Mouse (Mus musculus): ENCODE data around the gene Robo4. TPM values are rescaled to one million over a fixed set of nuclear protein-coding genes. Genes with fewer than 3 reads are reported as not detected.

Gene Robo4
- total and polyA plus RNA-seq, 3 experiments: not detected

DNA sequence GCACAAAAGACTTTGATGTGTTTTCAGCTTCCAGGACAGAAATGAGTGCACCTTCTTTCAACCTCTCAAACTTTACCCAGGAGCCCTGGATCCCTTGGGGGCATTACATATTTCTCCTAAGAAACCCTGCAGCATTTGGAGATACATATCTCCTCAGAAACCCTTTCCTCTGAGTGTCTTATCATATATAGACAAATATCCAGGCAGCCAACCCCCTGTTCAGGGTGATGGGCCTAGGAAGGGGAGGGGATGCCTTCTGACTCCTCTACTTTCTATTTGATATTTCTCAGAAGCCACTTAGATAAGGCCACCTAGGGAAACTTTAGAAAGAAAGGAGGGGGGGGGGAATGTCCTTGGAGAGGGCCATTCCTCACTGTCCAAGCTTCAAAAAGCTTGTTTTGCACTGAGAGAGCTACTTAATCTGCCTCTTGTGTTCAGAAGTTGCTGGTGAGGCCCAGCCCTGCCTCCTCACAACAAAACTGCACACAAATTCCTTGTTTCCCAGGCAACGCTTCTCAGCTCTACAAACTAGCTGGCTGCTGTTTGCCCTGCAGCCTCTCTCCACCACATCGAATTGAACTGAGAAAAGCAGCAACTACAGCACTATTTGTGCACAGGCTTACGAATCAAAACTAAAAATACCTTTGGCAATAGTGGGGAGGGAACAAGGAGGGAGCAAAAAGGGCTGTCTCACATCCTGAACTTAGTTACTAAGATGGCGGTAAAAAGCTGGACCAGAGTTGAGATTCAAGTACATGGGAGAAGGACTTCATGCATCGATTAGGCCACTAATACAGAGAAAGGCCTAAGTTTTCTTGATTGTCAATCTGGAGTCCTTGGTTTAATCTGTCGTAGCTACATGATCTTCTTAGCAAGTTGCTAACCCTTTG, 42.1 kb upstream of the Robo4 start:
- Histone ChIP-seq H3K9ac (ENCODE audit: control insufficient read depth, low read depth, low read length, poor library complexity, severe bottlenecking) (no peak overlapping the region), H3K9me3 (replicated peaks; ENCODE audit: insufficient read depth, low read length) (no peaks in the 10 kb centered on the region), H3K79me2 (ENCODE audit: control insufficient read depth, insufficient read depth, low read length, poor library complexity) (no peaks in the 10 kb centered on the region; the same call in 1 of the 2 replicates), H3K27me3 (ENCODE audit: control insufficient read depth in 1 of 2, insufficient read depth in 2 of 2, low read length in 2 of 2) (no peaks in the 10 kb centered on the region; a peak in 1 of 4 replicates), H3K27ac (ENCODE audit: control insufficient read depth, low read depth, low read length) (no peak overlapping the region), H3K4me1 (ENCODE audit: control insufficient read depth in 1 of 2, insufficient read depth in 2 of 2, low read length in 2 of 2) (no peaks in the 10 kb centered on the region), H3K36me3 (ENCODE audit: control insufficient read depth in 1 of 2, insufficient read depth in 2 of 2, low read length in 2 of 2) (no peaks in the 10 kb centered on the region), H3K4me3 (ENCODE audit: control insufficient read depth in 1 of 2, insufficient read depth in 1 of 2, low read depth in 2 of 2, low read length in 2 of 2) (no peak overlapping the region)
- DNase-seq (ENCODE audit: low read depth, low spot score): no peak
- TF ChIP-seq MAFK (IDR thresholded peaks at IDR 0.05; ENCODE audit: borderline replicate concordance, low read depth, low read length): no peak
- TF ChIP-seq JUND (IDR thresholded peaks at IDR 0.05; ENCODE audit: low read depth, low read length): no peak
- TF ChIP-seq EP300 (IDR thresholded peaks at IDR 0.05; ENCODE audit: low read depth in 1 of 2, low read length in 2 of 2): no peak
- no peak for TF ChIP-seq CHD1 (IDR thresholded peaks at IDR 0.05; ENCODE audit: low read depth, low read length)
- no peak for TF ChIP-seq KAT2A (conservative IDR thresholded peaks at IDR 0.05; ENCODE audit: low read depth, low read length)
- TF ChIP-seq MAX (IDR thresholded peaks at IDR 0.05; ENCODE audit: low read length): no peak
- no peak for TF ChIP-seq ZNF384 (IDR thresholded peaks at IDR 0.05; ENCODE audit: low read depth, low read length)
- TF ChIP-seq POLR2AphosphoS5 (IDR thresholded peaks at IDR 0.05; ENCODE audit: borderline replicate concordance, low read depth, low read length): no peak
- TF ChIP-seq MAZ (IDR thresholded peaks at IDR 0.05; ENCODE audit: low read depth, low read length): no peak
- no peak for TF ChIP-seq MEF2A (IDR thresholded peaks at IDR 0.05; ENCODE audit: extremely low read depth, insufficient replicate concordance, low read depth, low read length, poor library complexity, severe bottlenecking)
- no peak for TF ChIP-seq MYB (IDR thresholded peaks at IDR 0.05; ENCODE audit: low read depth, low read length)
- no peak for TF ChIP-seq RAD21 (IDR thresholded peaks at IDR 0.05; ENCODE audit: low read depth, low read length)
- no peak for TF ChIP-seq GABPA (IDR thresholded peaks at IDR 0.05; ENCODE audit: low read depth, low read length)
- no peak for TF ChIP-seq NRF1 (IDR thresholded peaks at IDR 0.05; ENCODE audit: insufficient read depth, low read depth, low read length, poor library complexity, severe bottlenecking)
- TF ChIP-seq ZC3H11A (IDR thresholded peaks at IDR 0.05; ENCODE audit: low read depth, low read length): no peak
- TF ChIP-seq CTCF (IDR thresholded peaks at IDR 0.05 in 2 of 3, conservative IDR thresholded peaks at IDR 0.05 in 1 of 3; ENCODE audit: control insufficient read depth in 1 of 3, insufficient read depth in 1 of 3, low read depth in 2 of 3, low read length in 3 of 3, poor library complexity in 1 of 3, severe bottlenecking in 1 of 3): no peak
- TF ChIP-seq ZMIZ1 (IDR thresholded peaks at IDR 0.05; ENCODE audit: low read depth, low read length): no peak
- no peak for TF ChIP-seq USF2 (IDR thresholded peaks at IDR 0.05; ENCODE audit: borderline replicate concordance in 1 of 2, insufficient read depth in 1 of 2, low read depth in 1 of 2, low read length in 2 of 2)

All from MEL (cell line).